Mouse (Mus musculus) lung, postnatal 0 days (tissue): Measurements from ENCODE around the gene 4930505A04Rik.

Experiments
- CTCF ChIP-seq: IDR thresholded peaks from 2 replicates; pipeline ENCODE4 v1.5.1; 2016; ENCODE audit warnings: antibody characterized with exemption, mild to moderate bottlenecking
- EP300 ChIP-seq: IDR thresholded peaks from 2 replicates; pipeline ENCODE4 v1.6.1; 2016; ENCODE audit warnings: antibody characterized with exemption, mild to moderate bottlenecking, control low read depth

- no peak for TF ChIP-seq CTCF
- no peak for TF ChIP-seq EP300
Observed at GRCm38 (mm10) chr11:30508178-30508577, 36.6 kb upstream of the 4930505A04Rik start.
